Mouse (Mus musculus) heart, adult 2 months (tissue): ENCODE results near the gene Tango6. TPM values are rescaled to one million over a fixed set of nuclear protein-coding genes. Genes with fewer than 3 reads are reported as not detected.
A peak's percentile ranks its signal among the peaks of the same experiment; 100 is the strongest.

ENCODE experiments used
- DNase-seq, 2 experiments: peaks; one replicate each; pipeline ENCODE4 v3.0.0; 2021
- H3K27ac ChIP-seq: fragments of 200-600 bp; 2 replicates; pipeline ENCODE4 v1.8.1; 2022
- H3K27me3 ChIP-seq: fragments of 200-500 bp; 2 replicates; pipeline ENCODE4 v1.6.1; 2012; ENCODE audit warnings: mild to moderate bottlenecking, low read length, inconsistent platforms, mixed read lengths; ENCODE audit not compliant: control insufficient read depth, insufficient read depth
- H3K36me3 ChIP-seq: fragments of 200-500 bp; 2 replicates; pipeline ENCODE4 v1.6.1; 2012; ENCODE audit warnings: low read length, inconsistent platforms; ENCODE audit not compliant: control insufficient read depth, insufficient read depth
- H3K4me1 ChIP-seq: fragments of 200-500 bp; 2 replicates; pipeline ENCODE4 v1.6.1; 2011; ENCODE audit warnings: low read length; ENCODE audit not compliant: control insufficient read depth, insufficient read depth
- H3K4me3 ChIP-seq: fragments of 200-600 bp; 2 replicates; pipeline ENCODE4 v1.8.1; 2022
- H3K79me2 ChIP-seq: fragments of 200-500 bp; replicated peaks from 2 replicates; pipeline ENCODE4 v1.6.1; 2012; ENCODE audit warnings: mild to moderate bottlenecking, inconsistent platforms, low read length, moderate library complexity, mixed read lengths; ENCODE audit not compliant: control insufficient read depth, insufficient read depth
- H3K9ac ChIP-seq: fragments of 200-500 bp; 2 replicates; pipeline ENCODE4 v1.6.1; 2012; ENCODE audit warnings: low read depth, mild to moderate bottlenecking, control low read depth, inconsistent platforms, low read length, mixed read lengths
- CTCF ChIP-seq: fragments of 200-600 bp; IDR thresholded peaks from 2 replicates; pipeline ENCODE4 v1.8.1; 2022; ENCODE audit warnings: antibody characterized with exemption, mild to moderate bottlenecking, moderate library complexity
- EP300 ChIP-seq: fragments of 200-500 bp; IDR thresholded peaks from 2 replicates; pipeline ENCODE4 v1.6.1; 2011; ENCODE audit warnings: low read depth, low read length, control low read depth; ENCODE audit not compliant: insufficient read depth
- POLR2A ChIP-seq: fragments of 200-500 bp; IDR thresholded peaks from 2 replicates; pipeline ENCODE4 v1.6.1; 2011; ENCODE audit warnings: mild to moderate bottlenecking, low read depth, low read length, control low read depth; ENCODE audit not compliant: insufficient read depth
- WGBS: fragments of 180-500 bp; shearing (Covaris S2); methylation state at CpG from one replicate; pipeline ENCODE4 v1.1.7; 2018; 5-methylcytosine and 5-hydroxymethylcytosine counted together
- intact Hi-C: fragments of 180-260 bp; cut with DNase I; formaldehyde crosslinking; loops from one replicate; pipeline ENCODE4 v1.15.1; 2025
- polyA plus RNA-seq: library from polyadenylated mRNA; depleted of rRNA; stranded (reverse); fragments of >200 nt; gene quantifications from 2 replicates; pipeline ENCODE4 v1.2.3, GENCODE M21; 2012
- total RNA-seq, 2 experiments: library from RNA; stranded (reverse); gene quantifications; 2 replicates each; pipeline ENCODE4 v1.2.3; 2021

Tango6 gene
- total and polyA plus RNA-seq, 3 experiments = 5.2 to 10.5 (median 10.2) TPM

- H3K9ac ChIP-seq = no peak overlapping the region
- H3K27me3 ChIP-seq = no peaks in the 10 kb centered on the region
- no peak overlapping the region for H3K4me3 ChIP-seq
- intact Hi-C loops = no loop called here
- DNase-seq = no peak
- 48% methylated on average over 7 of the region's 7 CpGs for WGBS
- H3K4me1 ChIP-seq = peaks cover 5% of the 10 kb centered on the region
- peaks cover 5% of the 10 kb centered on the region; the same call in 1 of the 2 replicates for H3K36me3 ChIP-seq
- no peaks in the 10 kb centered on the region for H3K79me2 ChIP-seq
- no peak for TF ChIP-seq POLR2A
- H3K27ac ChIP-seq = no peak overlapping the region
Observed at GRCm38 (mm10) chr8:106761867-106762523, 79.1 kb downstream of the Tango6 start.

GRCm38 (mm10) chr8:106764529-106764928, 81.7 kb downstream of the Tango6 start:
- H3K4me3 ChIP-seq = no peak overlapping the region
- WGBS = 74% methylated on average over 1 of the region's 1 CpGs
- peaks cover 5% of the 10 kb centered on the region; the same call in 1 of the 2 replicates for H3K36me3 ChIP-seq
- DNase-seq = no peak
- H3K27ac ChIP-seq = no peak overlapping the region
- H3K9ac ChIP-seq = no peak overlapping the region
- intact Hi-C loops = no loop called here
- H3K79me2 ChIP-seq = no peaks in the 10 kb centered on the region
- TF ChIP-seq POLR2A = no peak
- no peaks in the 10 kb centered on the region for H3K27me3 ChIP-seq
- peaks cover 5% of the 10 kb centered on the region for H3K4me1 ChIP-seq

- Histone ChIP-seq H3K79me2 (no peaks in the 10 kb centered on the region), H3K27me3 (no peaks in the 10 kb centered on the region), H3K27ac (no peak overlapping the region), H3K36me3 (peaks cover 5% of the 10 kb centered on the region; the same call in 1 of the 2 replicates), H3K9ac (no peak overlapping the region), H3K4me1 (peaks cover 8% of the 10 kb centered on the region), H3K4me3 (no peak overlapping the region)
- 97% methylated on average over 2 of the region's 2 CpGs for WGBS
- intact Hi-C loops = no loop called here
- DNase-seq = no peak
- TF ChIP-seq POLR2A = no peak
- TF ChIP-seq CTCF = no peak
- TF ChIP-seq EP300 = no peak
Observed at GRCm38 (mm10) chr8:106765570-106765969, 82.7 kb downstream of the Tango6 start.

GRCm38 (mm10) chr8:106766736-106767135, 83.9 kb downstream of the Tango6 start:
- no peak overlapping the region for H3K9ac ChIP-seq
- H3K27me3 ChIP-seq = no peaks in the 10 kb centered on the region
- H3K79me2 ChIP-seq = no peaks in the 10 kb centered on the region
- TF ChIP-seq CTCF = no peak
- no peak for TF ChIP-seq EP300
- no peak for TF ChIP-seq POLR2A
- no peak overlapping the region for H3K27ac ChIP-seq
- no peak for DNase-seq
- no peak overlapping the region for H3K4me3 ChIP-seq
- H3K4me1 ChIP-seq = peaks cover 15% of the 10 kb centered on the region
- intact Hi-C loops = no loop called here
- 77% methylated on average over 5 of the region's 5 CpGs for WGBS
- H3K36me3 ChIP-seq = peaks cover 6% of the 10 kb centered on the region

- Histone ChIP-seq H3K4me3 (no peak overlapping the region), H3K27me3 (no peaks in the 10 kb centered on the region), H3K27ac (no peak overlapping the region), H3K36me3 (peaks cover 6% of the 10 kb centered on the region), H3K4me1 (peaks cover 18% of the 10 kb centered on the region), H3K79me2 (no peaks in the 10 kb centered on the region), H3K9ac (no peak overlapping the region)
- TF ChIP-seq POLR2A = no peak
- TF ChIP-seq EP300 = no peak
- no peak for TF ChIP-seq CTCF
- intact Hi-C loops = no loop called here
- WGBS = 94% methylated on average over 13 of the region's 13 CpGs
- DNase-seq = no peak
Observed at GRCm38 (mm10) chr8:106769147-106769805, 86.4 kb downstream of the Tango6 start.

GRCm38 (mm10) chr8:106770596-106771179, 87.8 kb downstream of the Tango6 start:
- peak; percentile 41 to 66 for DNase-seq
- intact Hi-C loops = loop anchor here (2.0 to 5.0 kb wide), 3 partner anchors 36 to 102 kb away; partner anchors contain the start of gene Has3
- no peaks in the 10 kb centered on the region for H3K79me2 ChIP-seq
- WGBS = 42% methylated on average over 9 of the region's 9 CpGs
- H3K36me3 ChIP-seq = peaks cover 8% of the 10 kb centered on the region
- TF ChIP-seq EP300 (peak; percentile 76), POLR2A (peak; percentile 32; the same call in 1 of the 2 replicates), CTCF (no peak)
- peak overlapping the region; percentile 61 for H3K27ac ChIP-seq
- no peak overlapping the region for H3K4me3 ChIP-seq
- H3K27me3 ChIP-seq = no peaks in the 10 kb centered on the region
- peaks cover 18% of the 10 kb centered on the region for H3K4me1 ChIP-seq
- no peak overlapping the region for H3K9ac ChIP-seq
